Mouse (Mus musculus) spleen, adult 2 months (tissue): Measurements from ENCODE around the gene Gm20388.

Experiments
- CTCF ChIP-seq: fragments of 200-500 bp; IDR thresholded peaks from 2 replicates; pipeline ENCODE4 v1.5.1; 2011; ENCODE audit warnings: mild to moderate bottlenecking, inconsistent platforms; ENCODE audit not compliant: insufficient read depth, insufficient read length, insufficient replicate concordance; ENCODE audit errors: extremely low read depth
- POLR2A ChIP-seq: fragments of 200-500 bp; IDR thresholded peaks from 2 replicates; pipeline ENCODE4 v1.6.1; 2011; ENCODE audit warnings: low read depth, low read length, inconsistent platforms

DNA sequence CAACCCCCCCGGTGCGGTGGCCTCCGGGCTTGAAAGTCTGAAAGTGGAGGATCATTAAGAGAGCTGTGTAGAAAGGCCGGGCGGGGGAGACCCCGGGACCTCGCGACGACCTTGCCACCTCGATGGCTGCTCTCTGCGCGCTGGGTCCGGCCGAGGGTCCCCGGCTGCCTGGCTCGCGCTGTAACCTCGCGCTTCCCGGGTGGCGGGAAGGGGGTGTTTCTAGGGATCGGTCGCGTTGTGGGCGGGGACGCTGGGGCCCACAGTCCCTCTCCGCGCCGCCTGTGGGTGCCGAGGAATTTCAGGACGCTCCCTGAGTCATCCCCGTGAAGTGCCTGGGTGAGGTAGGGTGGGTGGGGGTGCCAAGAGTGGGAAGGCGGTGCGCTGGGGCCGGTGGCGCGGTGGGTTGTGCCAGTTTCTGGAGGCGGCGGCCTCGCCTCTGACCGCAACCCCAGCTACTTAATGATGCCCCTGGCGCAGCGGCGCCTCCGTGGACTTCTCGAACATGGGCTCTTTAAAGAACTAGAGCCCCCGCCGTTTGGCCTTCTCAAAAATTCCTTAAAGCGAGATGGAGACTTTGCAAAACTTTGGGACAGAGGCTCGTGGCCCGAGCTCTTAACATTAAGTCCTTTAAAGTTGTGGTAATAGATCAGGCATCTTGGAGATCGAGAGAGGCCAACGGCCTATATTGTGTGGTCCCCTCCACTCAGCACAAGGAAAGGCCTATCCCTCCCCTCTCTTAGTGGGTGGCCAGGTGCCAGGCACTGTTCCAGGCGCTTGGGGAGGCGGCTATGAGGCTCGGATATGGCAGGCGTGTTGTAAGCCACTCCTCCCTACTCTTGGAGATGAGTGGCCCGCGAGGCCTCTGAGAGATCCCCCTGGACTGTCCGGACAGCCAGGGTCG is 625.9 kb downstream of the Gm20388 start:
- TF ChIP-seq POLR2A, result no peak
- TF ChIP-seq CTCF, result no peak
